Mouse (Mus musculus) thymus, adult 2 months (tissue): ENCODE results near the gene Rpl3. TPM values are rescaled to one million over a fixed set of nuclear protein-coding genes. Genes with fewer than 3 reads are reported as not detected.

Experiments
- DNase-seq: peaks from one replicate; pipeline ENCODE4 v3.0.0; 2021
- H3K27ac ChIP-seq: fragments of 200-500 bp; 2 replicates; pipeline ENCODE4 v1.5.1; 2012; ENCODE audit warnings: low read length, control low read depth; ENCODE audit not compliant: control insufficient read depth, insufficient read depth
- H3K27me3 ChIP-seq: fragments of 200-500 bp; 2 replicates; pipeline ENCODE4 v1.6.1; 2012; ENCODE audit warnings: mild to moderate bottlenecking, low read length, moderate library complexity, mixed read lengths; ENCODE audit not compliant: control insufficient read depth, insufficient read depth
- H3K36me3 ChIP-seq: fragments of 200-500 bp; 2 replicates; pipeline ENCODE4 v1.6.1; 2012; ENCODE audit warnings: mild to moderate bottlenecking, low read length, moderate library complexity; ENCODE audit not compliant: control insufficient read depth, insufficient read depth
- H3K4me1 ChIP-seq: fragments of 200-500 bp; replicated peaks from 2 replicates; pipeline ENCODE4 v1.6.1; 2012; ENCODE audit warnings: low read length; ENCODE audit not compliant: control insufficient read depth, insufficient read depth
- H3K4me3 ChIP-seq: fragments of 200-500 bp; 2 replicates; pipeline ENCODE4 v1.5.1; 2012; ENCODE audit warnings: mild to moderate bottlenecking, low read length, control low read depth, moderate library complexity; ENCODE audit not compliant: control insufficient read depth, insufficient read depth
- CTCF ChIP-seq: fragments of 200-500 bp; IDR thresholded peaks from 2 replicates; pipeline ENCODE4 v1.5.1; 2012; ENCODE audit warnings: mild to moderate bottlenecking, control low read depth, low read length, moderate library complexity, borderline replicate concordance; ENCODE audit not compliant: control insufficient read depth, poor library complexity, insufficient read depth; ENCODE audit errors: extremely low read depth
- POLR2A ChIP-seq: fragments of 200-500 bp; IDR thresholded peaks from 2 replicates; pipeline ENCODE4 v1.6.1; 2012; ENCODE audit warnings: mild to moderate bottlenecking, low read length, control low read depth, moderate library complexity; ENCODE audit not compliant: control insufficient read depth, poor library complexity, insufficient read depth; ENCODE audit errors: extremely low read depth
- WGBS: fragments of 180-500 bp; shearing (Covaris S2); methylation state at CpG from one replicate; pipeline ENCODE4 v1.1.7; 2018; 5-methylcytosine and 5-hydroxymethylcytosine counted together
- polyA plus RNA-seq: library from polyadenylated mRNA; depleted of rRNA; stranded (reverse); fragments of >200 nt; gene quantifications from 2 replicates; pipeline ENCODE4 v1.2.3, GENCODE M21; 2012; rRNA removed

The Rpl3 gene
- 627 and 715 TPM in 2 replicates for polyA plus RNA-seq

- peak within 1 kb of the TSS; percentile 75 for H3K4me3 ChIP-seq
- peak; percentile 95 for TF ChIP-seq CTCF
- TF ChIP-seq POLR2A, result peak; percentile 52
- H3K4me1 ChIP-seq, result peaks cover 16% of the 10 kb centered on the region
- H3K27me3 ChIP-seq, result no peaks in the 10 kb centered on the region; the same call in 1 of the 2 replicates
- H3K36me3 ChIP-seq, result no peaks in the 10 kb centered on the region
- DNase-seq, result peak; percentile 87
- WGBS, result 5% methylated on average over 85 of the region's 86 CpGs
- no peak within 1 kb of the TSS for H3K27ac ChIP-seq
These were observed at the start of gene Rpl3, which contains the start of gene Syngr1 for GRCm38 (mm10) chr15:80091121-80091955. Gene Rpl3 (minus strand): TSS chr15:80091868. Gene Syngr1 (plus strand): TSS chr15:80091334.

GRCm38 (mm10) chr15:80140878-80141277, 49.2 kb upstream of the Rpl3 start:
- Histone ChIP-seq H3K36me3 (peaks cover 16% of the 10 kb centered on the region; the same call in 1 of the 2 replicates), H3K4me3 (no peak overlapping the region), H3K27me3 (no peaks in the 10 kb centered on the region), H3K4me1 (peaks cover 9% of the 10 kb centered on the region), H3K27ac (no peak overlapping the region)
- DNase-seq, result no peak
- 97% methylated on average over 3 of the region's 3 CpGs for WGBS
- no peak for TF ChIP-seq POLR2A
- no peak for TF ChIP-seq CTCF

- WGBS, result 96% methylated on average over 2 of the region's 2 CpGs
- peaks cover 16% of the 10 kb centered on the region; the same call in 1 of the 2 replicates for H3K36me3 ChIP-seq
- H3K4me1 ChIP-seq, result peaks cover 6% of the 10 kb centered on the region
- DNase-seq, result no peak
- no peaks in the 10 kb centered on the region for H3K27me3 ChIP-seq
- TF ChIP-seq POLR2A (no peak), CTCF (no peak)
- H3K27ac ChIP-seq, result no peak overlapping the region
- no peak overlapping the region for H3K4me3 ChIP-seq
These were observed 48.6 kb upstream of the Rpl3 start for GRCm38 (mm10) chr15:80140302-80140701.

- 73% methylated on average over 17 of the region's 17 CpGs for WGBS
- TF ChIP-seq CTCF (no peak), POLR2A (no peak)
- Histone ChIP-seq H3K4me1 (peaks cover 19% of the 10 kb centered on the region), H3K4me3 (no peak overlapping the region), H3K36me3 (peaks cover 14% of the 10 kb centered on the region; the same call in 1 of the 2 replicates), H3K27ac (no peak overlapping the region), H3K27me3 (no peaks in the 10 kb centered on the region)
- no peak for DNase-seq
These were observed 46.5 kb upstream of the Rpl3 start for GRCm38 (mm10) chr15:80137945-80138791.

- no peak overlapping the region for H3K4me3 ChIP-seq
- no peak overlapping the region for H3K27ac ChIP-seq
- peaks cover 8% of the 10 kb centered on the region; the same call in 1 of the 2 replicates for H3K36me3 ChIP-seq
- WGBS, result 96% methylated on average over 3 of the region's 3 CpGs
- no peak for TF ChIP-seq CTCF
- TF ChIP-seq POLR2A, result no peak
- no peak for DNase-seq
- H3K27me3 ChIP-seq, result no peaks in the 10 kb centered on the region
- H3K4me1 ChIP-seq, result peaks cover 19% of the 10 kb centered on the region
These were observed 45.0 kb upstream of the Rpl3 start for GRCm38 (mm10) chr15:80136645-80137044.

GRCm38 (mm10) chr15:80135499-80135898, 43.8 kb upstream of the Rpl3 start:
- TF ChIP-seq POLR2A (no peak), CTCF (no peak)
- Histone ChIP-seq H3K4me3 (no peak overlapping the region), H3K27me3 (no peaks in the 10 kb centered on the region), H3K27ac (no peak overlapping the region), H3K4me1 (peaks cover 19% of the 10 kb centered on the region), H3K36me3 (no peaks in the 10 kb centered on the region)
- WGBS, result 100% methylated on average over 2 of the region's 2 CpGs
- DNase-seq, result no peak
